Comparison of ENCODE assay signal across 9 mouse cellular contexts in genomic region chr11:103074796-103075323, GRCm38 (mm10). TPM values are rescaled to one million over a fixed set of nuclear protein-coding genes. Genes with fewer than 3 reads are reported as not detected.
A peak's percentile ranks its signal among the peaks of the same experiment; 100 is the strongest.
DNase-seq lines count a peak whose midpoint lies in the region; ATAC-seq lines count a peak whose summit lies in the region.
"Had no signal": no experiment of that assay in that cellular context is flagged by ENCODE, and none has a peak within 500 bp of the region (broad histone marks: within the 10 kb centered on the region; RNA-seq: fewer than 3 reads in every experiment).

No protein-coding gene starts in this region.

- no peak for DNase-seq in forebrain, embryonic 10.5 days (ENCODE audit: extremely low spot score, low spot score)
- no peak for DNase-seq in forebrain, embryonic 14.5 days (ENCODE audit: low spot score)
- peak; percentile 15 for DNase-seq in hindbrain, embryonic 11.5 days (ENCODE audit: low spot score)
- DNase-seq in embryonic facial prominence, embryonic 10.5 days (ENCODE audit: low spot score), result peak; percentile 21
- DNase-seq in gastrocnemius, postnatal 10 days, result no peak
- DNase-seq: kidney, postnatal 10 days had no signal

- peak overlapping the region; percentile 61; the same call in 1 of the 2 replicates for H3K27ac ChIP-seq in forebrain, embryonic 10.5 days
- no peak overlapping the region for H3K27ac ChIP-seq in forebrain, embryonic 14.5 days (ENCODE audit: low read depth, low read length)
- no peak overlapping the region for H3K27ac ChIP-seq in hindbrain, embryonic 11.5 days (ENCODE audit: low read depth, low read length)
- H3K27ac ChIP-seq in hindbrain, embryonic 12.5 days, result no peak overlapping the region
- no peak overlapping the region; the same call in 1 of the 2 replicates for H3K27ac ChIP-seq in embryonic facial prominence, embryonic 10.5 days (replicated peaks)
- H3K27ac ChIP-seq in lung, embryonic 15.5 days, result 0 out of 2 replicates have a peak overlapping the region, but pooled peaks have one; percentile 19

- no peaks in the 10 kb centered on the region for H3K9me3 ChIP-seq in forebrain, embryonic 10.5 days
- no peaks in the 10 kb centered on the region for H3K9me3 ChIP-seq in forebrain, embryonic 14.5 days (replicated peaks; ENCODE audit: control insufficient read depth, low read length)
- no peaks in the 10 kb centered on the region for H3K9me3 ChIP-seq in hindbrain, embryonic 11.5 days (ENCODE audit: control insufficient read depth, low read length)
- H3K9me3 ChIP-seq in hindbrain, embryonic 12.5 days (replicated peaks), result no peaks in the 10 kb centered on the region
- no peaks in the 10 kb centered on the region for H3K9me3 ChIP-seq in embryonic facial prominence, embryonic 10.5 days
- no peaks in the 10 kb centered on the region for H3K9me3 ChIP-seq in lung, embryonic 15.5 days

- WGBS in forebrain, embryonic 10.5 days, result 16% methylated on average over 10 of the region's 10 CpGs
- WGBS in forebrain, embryonic 14.5 days, result 25% methylated on average over 10 of the region's 10 CpGs
- WGBS in hindbrain, embryonic 11.5 days, result 30% methylated on average over 10 of the region's 10 CpGs
- WGBS in hindbrain, embryonic 12.5 days, result 27% methylated on average over 10 of the region's 10 CpGs
- 19% methylated on average over 10 of the region's 10 CpGs for WGBS in embryonic facial prominence, embryonic 10.5 days
- WGBS in lung, embryonic 15.5 days, result 13% methylated on average over 10 of the region's 10 CpGs

- H3K9ac ChIP-seq in forebrain, embryonic 14.5 days (ENCODE audit: low read length), result no peak overlapping the region
- no peak overlapping the region for H3K9ac ChIP-seq in hindbrain, embryonic 11.5 days (ENCODE audit: low read depth, low read length)
- H3K9ac ChIP-seq in hindbrain, embryonic 12.5 days, result no peak overlapping the region
- H3K9ac ChIP-seq in lung, embryonic 15.5 days, result no peak overlapping the region

- no peak overlapping the region for H3K4me2 ChIP-seq in forebrain, embryonic 14.5 days (ENCODE audit: low read length)
- H3K4me2 ChIP-seq in hindbrain, embryonic 11.5 days (replicated peaks; ENCODE audit: low read depth, low read length), result no peak overlapping the region
- H3K4me2 ChIP-seq in hindbrain, embryonic 12.5 days (replicated peaks), result no peak overlapping the region
- peak overlapping the region; percentile 26; the same call in 1 of the 2 replicates for H3K4me2 ChIP-seq in lung, embryonic 15.5 days

- H3K4me3 ChIP-seq in forebrain, embryonic 10.5 days, result 0 out of 2 replicates have a peak overlapping the region, but pooled peaks have one; percentile 11
- H3K4me3 ChIP-seq in forebrain, embryonic 14.5 days (ENCODE audit: low read depth, low read length), result no peak overlapping the region
- no peak overlapping the region for H3K4me3 ChIP-seq in hindbrain, embryonic 11.5 days (ENCODE audit: low read depth, low read length)
- no peak overlapping the region for H3K4me3 ChIP-seq in hindbrain, embryonic 12.5 days
- H3K4me3 ChIP-seq in embryonic facial prominence, embryonic 10.5 days, result peak overlapping the region; percentile 8; the same call in 1 of the 2 replicates
- H3K4me3 ChIP-seq in lung, embryonic 15.5 days, result no peak overlapping the region

- H3K27me3 ChIP-seq in forebrain, embryonic 10.5 days (ENCODE audit: poor library complexity, severe bottlenecking), result peaks cover 22% of the 10 kb centered on the region
- peaks cover 2% of the 10 kb centered on the region; the same call in 1 of the 2 replicates for H3K27me3 ChIP-seq in forebrain, embryonic 14.5 days (replicated peaks; ENCODE audit: control insufficient read depth, insufficient read depth, low read length)
- peaks cover 1% of the 10 kb centered on the region for H3K27me3 ChIP-seq in hindbrain, embryonic 11.5 days (ENCODE audit: control insufficient read depth, insufficient read depth, low read length)
- peaks cover 18% of the 10 kb centered on the region for H3K27me3 ChIP-seq in hindbrain, embryonic 12.5 days
- peaks cover 23% of the 10 kb centered on the region for H3K27me3 ChIP-seq in embryonic facial prominence, embryonic 10.5 days (replicated peaks; ENCODE audit: low read depth, poor library complexity, severe bottlenecking)
- H3K27me3 ChIP-seq in lung, embryonic 15.5 days, result peaks cover 9% of the 10 kb centered on the region

- no peak for ATAC-seq in forebrain, embryonic 14.5 days
- no peak for ATAC-seq in hindbrain, embryonic 11.5 days (ENCODE audit: low FRiP score)
- ATAC-seq in hindbrain, embryonic 12.5 days (ENCODE audit: low FRiP score), result no peak
- no peak for ATAC-seq in lung, embryonic 15.5 days (ENCODE audit: borderline replicate concordance, extremely low read depth, low FRiP score, low TSS enrichment)
- ATAC-seq in granulocyte monocyte progenitor cell, adult 5-6 weeks (replicated peaks; ENCODE audit: poor library complexity, severe bottlenecking), result no peak

- peaks cover 17% of the 10 kb centered on the region for H3K36me3 ChIP-seq in forebrain, embryonic 10.5 days (replicated peaks)
- H3K36me3 ChIP-seq in forebrain, embryonic 14.5 days (ENCODE audit: control insufficient read depth, insufficient read depth, low read length), result peaks cover 9% of the 10 kb centered on the region; the same call in 1 of the 2 replicates
- H3K36me3 ChIP-seq in hindbrain, embryonic 11.5 days (ENCODE audit: control insufficient read depth, insufficient read depth, low read length), result no peaks in the 10 kb centered on the region
- H3K36me3 ChIP-seq in hindbrain, embryonic 12.5 days, result no peaks in the 10 kb centered on the region
- H3K36me3 ChIP-seq in embryonic facial prominence, embryonic 10.5 days (replicated peaks), result peaks cover 22% of the 10 kb centered on the region
- H3K36me3 ChIP-seq in lung, embryonic 15.5 days, result no peaks in the 10 kb centered on the region

- H3K4me1 ChIP-seq in forebrain, embryonic 10.5 days, result peaks cover 11% of the 10 kb centered on the region
- H3K4me1 ChIP-seq in forebrain, embryonic 14.5 days (ENCODE audit: control insufficient read depth, insufficient read depth, low read length), result no peaks in the 10 kb centered on the region
- H3K4me1 ChIP-seq in hindbrain, embryonic 11.5 days (replicated peaks; ENCODE audit: control insufficient read depth, insufficient read depth, low read length), result no peaks in the 10 kb centered on the region; the same call in 1 of the 2 replicates
- H3K4me1 ChIP-seq in hindbrain, embryonic 12.5 days, result peaks cover 9% of the 10 kb centered on the region
- peaks cover 13% of the 10 kb centered on the region for H3K4me1 ChIP-seq in embryonic facial prominence, embryonic 10.5 days
- H3K4me1 ChIP-seq in lung, embryonic 15.5 days, result peaks cover 12% of the 10 kb centered on the region

RNA-seq across cellular contexts. Expression of gene Plcd3, which starts 26.6 kb away (rescaled TPM):
- polyA plus RNA-seq in forebrain, embryonic 10.5 days (2016; fragmentation: Nextera tagmentation; extraction: Ambion mirVana), result 1.5 and 1.7 TPM in 2 replicates
- polyA plus RNA-seq in forebrain, embryonic 14.5 days (2014; fragmentation: Nextera tagmentation; extraction: Ambion mirVana), result 1.1 and 1.4 TPM in 2 replicates
- polyA plus RNA-seq in hindbrain, embryonic 11.5 days (2014; fragmentation: Nextera tagmentation; extraction: Ambion mirVana), result 1.0 and 1.7 TPM in 2 replicates
- polyA plus RNA-seq in hindbrain, embryonic 12.5 days (2016; fragmentation: Nextera tagmentation; extraction: Ambion mirVana), result 1.6 and 1.7 TPM in 2 replicates
- polyA plus RNA-seq in embryonic facial prominence, embryonic 10.5 days (2016; fragmentation: Nextera tagmentation; extraction: Ambion mirVana), result 1.7 and 2.6 TPM in 2 replicates
- 2.5 and 3.6 TPM in 2 replicates for polyA plus RNA-seq in lung, embryonic 15.5 days (2015; fragmentation: Nextera tagmentation; extraction: Ambion mirVana)
- total RNA-seq in granulocyte monocyte progenitor cell, adult 5-6 weeks (2014; fragmentation: Nextera tagmentation), result 0.41 TPM in 1 of 2 replicates, not detected in the other
- total RNA-seq in granulocyte monocyte progenitor cell, adult 5-6 weeks (2017), result 3.2 TPM in 1 of 2 replicates, not detected in the other
- total RNA-seq in gastrocnemius, postnatal 10 days (2021), result 1 to 10 TPM; 5.8 to 8.6 TPM

RNA-seq across cellular contexts. Expression of gene Acbd4, which starts 26.6 kb away (rescaled TPM):
- polyA plus RNA-seq in forebrain, embryonic 10.5 days (2016; fragmentation: Nextera tagmentation; extraction: Ambion mirVana), result 6.6 and 7.5 TPM in 2 replicates
- polyA plus RNA-seq in forebrain, embryonic 14.5 days (2014; fragmentation: Nextera tagmentation; extraction: Ambion mirVana), result 10.4 and 11.8 TPM in 2 replicates
- polyA plus RNA-seq in hindbrain, embryonic 11.5 days (2014; fragmentation: Nextera tagmentation; extraction: Ambion mirVana), result 4.9 and 6.2 TPM in 2 replicates
- polyA plus RNA-seq in hindbrain, embryonic 12.5 days (2016; fragmentation: Nextera tagmentation; extraction: Ambion mirVana), result 7.0 and 8.3 TPM in 2 replicates
- polyA plus RNA-seq in embryonic facial prominence, embryonic 10.5 days (2016; fragmentation: Nextera tagmentation; extraction: Ambion mirVana), result 6.3 and 10.1 TPM in 2 replicates
- 15.7 and 18.3 TPM in 2 replicates for polyA plus RNA-seq in lung, embryonic 15.5 days (2015; fragmentation: Nextera tagmentation; extraction: Ambion mirVana)
- 4.8 and 9.6 TPM in 2 replicates for total RNA-seq in granulocyte monocyte progenitor cell, adult 5-6 weeks (2014; fragmentation: Nextera tagmentation)
- 5.8 and 10.7 TPM in 2 replicates for total RNA-seq in granulocyte monocyte progenitor cell, adult 5-6 weeks (2017)
- 10 to 100 TPM; 34.9 to 50.5 TPM for total RNA-seq in gastrocnemius, postnatal 10 days (2021)

RNA-seq across cellular contexts. Expression of gene Hexim1, which starts 41.2 kb away (rescaled TPM):
- 1.8 and 2.0 TPM in 2 replicates for polyA plus RNA-seq in forebrain, embryonic 10.5 days (2016; fragmentation: Nextera tagmentation; extraction: Ambion mirVana)
- polyA plus RNA-seq in forebrain, embryonic 14.5 days (2014; fragmentation: Nextera tagmentation; extraction: Ambion mirVana), result 4.8 and 5.4 TPM in 2 replicates
- polyA plus RNA-seq in hindbrain, embryonic 11.5 days (2014; fragmentation: Nextera tagmentation; extraction: Ambion mirVana), result 4.1 and 5.4 TPM in 2 replicates
- 3.8 and 4.0 TPM in 2 replicates for polyA plus RNA-seq in hindbrain, embryonic 12.5 days (2016; fragmentation: Nextera tagmentation; extraction: Ambion mirVana)
- 2.8 and 2.9 TPM in 2 replicates for polyA plus RNA-seq in embryonic facial prominence, embryonic 10.5 days (2016; fragmentation: Nextera tagmentation; extraction: Ambion mirVana)
- polyA plus RNA-seq in lung, embryonic 15.5 days (2015; fragmentation: Nextera tagmentation; extraction: Ambion mirVana), result 4.4 and 4.5 TPM in 2 replicates
- total RNA-seq in granulocyte monocyte progenitor cell, adult 5-6 weeks (2014; fragmentation: Nextera tagmentation), result 9.7 and 13.5 TPM in 2 replicates
- 28.7 and 31.0 TPM in 2 replicates for total RNA-seq in granulocyte monocyte progenitor cell, adult 5-6 weeks (2017)
- 10 to 100 TPM; 24.0 to 26.7 TPM for total RNA-seq in gastrocnemius, postnatal 10 days (2021)

RNA-seq across cellular contexts. Expression of gene Dcakd, which starts 46.7 kb away (rescaled TPM):
- 261 and 275 TPM in 2 replicates for polyA plus RNA-seq in forebrain, embryonic 10.5 days (2016; fragmentation: Nextera tagmentation; extraction: Ambion mirVana)
- polyA plus RNA-seq in forebrain, embryonic 14.5 days (2014; fragmentation: Nextera tagmentation; extraction: Ambion mirVana), result 207 and 220 TPM in 2 replicates
- 228 and 229 TPM in 2 replicates for polyA plus RNA-seq in hindbrain, embryonic 11.5 days (2014; fragmentation: Nextera tagmentation; extraction: Ambion mirVana)
- polyA plus RNA-seq in hindbrain, embryonic 12.5 days (2016; fragmentation: Nextera tagmentation; extraction: Ambion mirVana), result 160 and 161 TPM in 2 replicates
- polyA plus RNA-seq in embryonic facial prominence, embryonic 10.5 days (2016; fragmentation: Nextera tagmentation; extraction: Ambion mirVana), result 304 and 308 TPM in 2 replicates
- polyA plus RNA-seq in lung, embryonic 15.5 days (2015; fragmentation: Nextera tagmentation; extraction: Ambion mirVana), result 147 and 150 TPM in 2 replicates
- 30.5 and 40.9 TPM in 2 replicates for total RNA-seq in granulocyte monocyte progenitor cell, adult 5-6 weeks (2014; fragmentation: Nextera tagmentation)
- 14.3 and 17.0 TPM in 2 replicates for total RNA-seq in granulocyte monocyte progenitor cell, adult 5-6 weeks (2017)
- total RNA-seq in gastrocnemius, postnatal 10 days (2021), result 10 to 100 TPM; 34.9 to 45.5 TPM

RNA-seq across cellular contexts. Expression of gene Nmt1, which starts 46.9 kb away (rescaled TPM):
- polyA plus RNA-seq in forebrain, embryonic 10.5 days (2016; fragmentation: Nextera tagmentation; extraction: Ambion mirVana), result 62.4 and 66.0 TPM in 2 replicates
- 37.0 and 43.8 TPM in 2 replicates for polyA plus RNA-seq in forebrain, embryonic 14.5 days (2014; fragmentation: Nextera tagmentation; extraction: Ambion mirVana)
- polyA plus RNA-seq in hindbrain, embryonic 11.5 days (2014; fragmentation: Nextera tagmentation; extraction: Ambion mirVana), result 41.0 and 51.1 TPM in 2 replicates
- polyA plus RNA-seq in hindbrain, embryonic 12.5 days (2016; fragmentation: Nextera tagmentation; extraction: Ambion mirVana), result 38.6 and 40.3 TPM in 2 replicates
- 63.2 and 66.0 TPM in 2 replicates for polyA plus RNA-seq in embryonic facial prominence, embryonic 10.5 days (2016; fragmentation: Nextera tagmentation; extraction: Ambion mirVana)
- polyA plus RNA-seq in lung, embryonic 15.5 days (2015; fragmentation: Nextera tagmentation; extraction: Ambion mirVana), result 56.8 and 59.9 TPM in 2 replicates
- 39.2 and 44.9 TPM in 2 replicates for total RNA-seq in granulocyte monocyte progenitor cell, adult 5-6 weeks (2014; fragmentation: Nextera tagmentation)
- total RNA-seq in granulocyte monocyte progenitor cell, adult 5-6 weeks (2017), result 54.1 and 58.9 TPM in 2 replicates
- 10 to 100 TPM; 41.5 to 49.7 TPM for total RNA-seq in gastrocnemius, postnatal 10 days (2021)

Comparison
In these comparisons a context has a peak if more than half of its experiments do, and no peak if none do; other contexts are left out.
1. H3K27ac ChIP-seq: peak in forebrain, embryonic 10.5 days (single experiment) and lung, embryonic 15.5 days (single experiment); none in forebrain, embryonic 14.5 days (single experiment), hindbrain, embryonic 11.5 days (single experiment), hindbrain, embryonic 12.5 days (single experiment) and embryonic facial prominence, embryonic 10.5 days (single experiment).
2. H3K4me3 ChIP-seq: peak in forebrain, embryonic 10.5 days (single experiment) and embryonic facial prominence, embryonic 10.5 days (single experiment); none in forebrain, embryonic 14.5 days (single experiment), hindbrain, embryonic 11.5 days (single experiment), hindbrain, embryonic 12.5 days (single experiment) and lung, embryonic 15.5 days (single experiment).
3. DNase-seq: peak in hindbrain, embryonic 11.5 days (single experiment) and embryonic facial prominence, embryonic 10.5 days (single experiment); none in forebrain, embryonic 10.5 days (single experiment), forebrain, embryonic 14.5 days (single experiment) and gastrocnemius, postnatal 10 days (single experiment).